Mouse (Mus musculus) stomach, embryonic 16.5 days (tissue): Measurements from ENCODE around the gene Prr23a2. TPM values are rescaled to one million over a fixed set of nuclear protein-coding genes. Genes with fewer than 3 reads are reported as not detected.
"Not testable (repeated sequence)": the region's sequence is repeated elsewhere in the genome, so short reads cannot be mapped to it uniquely, and the experiment has no call there.

Source experiments
- ATAC-seq: fragments of 200-750 bp; cut with Nextera tagmentation; 2 replicates; pipeline ENCODE4 v1.8.0; 2017; ENCODE audit warnings: moderate number of reproducible peaks, moderate TSS enrichment; ENCODE audit not compliant: insufficient read depth, low FRiP score
- H3K27ac ChIP-seq: fragments of 300-500 bp; sonication (generic); 2 replicates; pipeline ENCODE4 v1.5.1; 2014; ENCODE audit warnings: low read length
- H3K27me3 ChIP-seq: fragments of 300-500 bp; sonication (generic); 2 replicates; pipeline ENCODE4 v1.6.1; 2014; ENCODE audit warnings: low read length, control low read depth, mixed read lengths; ENCODE audit not compliant: control insufficient read depth, insufficient read depth
- H3K36me3 ChIP-seq: fragments of 300-500 bp; sonication (generic); 2 replicates; pipeline ENCODE4 v1.6.1; 2014; ENCODE audit warnings: low read length; ENCODE audit not compliant: control insufficient read depth, insufficient read depth
- H3K4me1 ChIP-seq: fragments of 300-500 bp; sonication (generic); 2 replicates; pipeline ENCODE4 v1.6.1; 2014; ENCODE audit warnings: low read length, control low read depth, mixed read lengths; ENCODE audit not compliant: control insufficient read depth, insufficient read depth
- H3K4me2 ChIP-seq: fragments of 300-500 bp; sonication (generic); 2 replicates; pipeline ENCODE4 v1.6.1; 2014; ENCODE audit warnings: low read depth, low read length, mixed read lengths
- H3K4me3 ChIP-seq: fragments of 300-500 bp; sonication (generic); replicated peaks from 2 replicates; pipeline ENCODE4 v1.5.1; 2014; ENCODE audit warnings: mild to moderate bottlenecking, low read length
- H3K9ac ChIP-seq: fragments of 300-500 bp; sonication (generic); 2 replicates; pipeline ENCODE4 v1.6.1; 2014; ENCODE audit warnings: low read length
- H3K9me3 ChIP-seq: fragments of 300-500 bp; sonication (generic); replicated peaks from 2 replicates; pipeline ENCODE4 v1.6.1; 2016; ENCODE audit warnings: low read length, control low read depth; ENCODE audit not compliant: control insufficient read depth
- WGBS: fragments of 180-500 bp; shearing (Covaris S2); extraction: QIAGEN DNeasy Blood & Tissue Kit; methylation state at CpG from one replicate; pipeline ENCODE4 v1.1.7; 2014; 5-methylcytosine and 5-hydroxymethylcytosine counted together
- polyA plus RNA-seq: library from polyadenylated mRNA; unstranded; fragments of >200 nt; fragmentation: Nextera tagmentation; extraction: Ambion mirVana; gene quantifications from 2 replicates; pipeline ENCODE4 v1.2.1, GENCODE M21; 2015

Gene Prr23a2
- not detected in 2 replicates for polyA plus RNA-seq

- H3K27ac ChIP-seq, result no peak within 1 kb of the TSS
- ATAC-seq, result no peak
- H3K4me1 ChIP-seq, result no peaks in the 10 kb centered on the region
- H3K9ac ChIP-seq, result no peak within 1 kb of the TSS
- H3K4me2 ChIP-seq, result no peak within 1 kb of the TSS
- WGBS, result 64% methylated on average over 18 of the region's 18 CpGs
- H3K4me3 ChIP-seq, result no peak within 1 kb of the TSS
- no peaks in the 10 kb centered on the region for H3K36me3 ChIP-seq
- H3K27me3 ChIP-seq, result no peaks in the 10 kb centered on the region
- H3K9me3 ChIP-seq, result no peaks in the 10 kb centered on the region
Observed at GRCm38 (mm10) chr9:98856210-98856609, at the start of gene Prr23a2. Gene Prr23a2, plus strand, starts transcription at chr9:98856494.

- Histone ChIP-seq H3K27me3 (no peaks in the 10 kb centered on the region), H3K9ac (no peak overlapping the region), H3K4me2 (no peak overlapping the region), H3K4me1 (no peaks in the 10 kb centered on the region), H3K4me3 (no peak overlapping the region), H3K36me3 (no peaks in the 10 kb centered on the region), H3K9me3 (no peaks in the 10 kb centered on the region), H3K27ac (no peak overlapping the region)
- no peak for ATAC-seq
- 86% methylated on average over 8 of the region's 8 CpGs for WGBS
Observed at GRCm38 (mm10) chr9:98807631-98808030, 48.7 kb upstream of the Prr23a2 start.

- ATAC-seq, H3K4me3 ChIP-seq, H3K4me1 ChIP-seq, H3K27me3 ChIP-seq, H3K36me3 ChIP-seq, H3K9ac ChIP-seq, H3K27ac ChIP-seq, H3K4me2 ChIP-seq, H3K9me3 ChIP-seq: not testable (repeated sequence)
- 67% methylated on average over 2 of the region's 2 CpGs for WGBS
Observed at GRCm38 (mm10) chr9:98809526-98809925, 46.8 kb upstream of the Prr23a2 start.

GRCm38 (mm10) chr9:98816066-98816465 lies 40.2 kb upstream of the Prr23a2 start:
- Histone ChIP-seq H3K4me1 (no peaks in the 10 kb centered on the region), H3K9ac (no peak overlapping the region), H3K4me2 (no peak overlapping the region), H3K4me3 (no peak overlapping the region), H3K27ac (no peak overlapping the region), H3K36me3 (no peaks in the 10 kb centered on the region), H3K9me3 (no peaks in the 10 kb centered on the region), H3K27me3 (no peaks in the 10 kb centered on the region)
- ATAC-seq, result no peak
- 68% methylated on average over 3 of the region's 3 CpGs for WGBS

- Histone ChIP-seq H3K9me3 (no peaks in the 10 kb centered on the region), H3K4me1 (no peaks in the 10 kb centered on the region), H3K36me3 (no peaks in the 10 kb centered on the region), H3K4me2 (no peak overlapping the region), H3K27ac (no peak overlapping the region), H3K27me3 (no peaks in the 10 kb centered on the region), H3K4me3 (no peak overlapping the region), H3K9ac (no peak overlapping the region)
- ATAC-seq, result no peak
- WGBS, result 82% methylated on average over 7 of the region's 7 CpGs
Observed at GRCm38 (mm10) chr9:98817592-98817991, 38.7 kb upstream of the Prr23a2 start.

GRCm38 (mm10) chr9:98818971-98819370 lies 37.3 kb upstream of the Prr23a2 start:
- Histone ChIP-seq H3K9me3 (no peaks in the 10 kb centered on the region), H3K4me2 (no peak overlapping the region), H3K27me3 (no peaks in the 10 kb centered on the region), H3K36me3 (no peaks in the 10 kb centered on the region), H3K27ac (no peak overlapping the region), H3K4me1 (no peaks in the 10 kb centered on the region), H3K4me3 (no peak overlapping the region), H3K9ac (no peak overlapping the region)
- no peak for ATAC-seq
- 73% methylated on average over 5 of the region's 5 CpGs for WGBS

- no peaks in the 10 kb centered on the region for H3K36me3 ChIP-seq
- no peak overlapping the region for H3K27ac ChIP-seq
- ATAC-seq, result 0 out of 2 replicates have a peak, but pooled peaks have one; percentile 17
- H3K27me3 ChIP-seq, result no peaks in the 10 kb centered on the region
- no peak overlapping the region for H3K9ac ChIP-seq
- H3K4me2 ChIP-seq, result no peak overlapping the region
- WGBS, result 82% methylated on average over 2 of the region's 2 CpGs
- H3K9me3 ChIP-seq, result no peaks in the 10 kb centered on the region
- no peak overlapping the region for H3K4me3 ChIP-seq
- no peaks in the 10 kb centered on the region for H3K4me1 ChIP-seq
Observed at GRCm38 (mm10) chr9:98819481-98819880, 36.8 kb upstream of the Prr23a2 start.

- Histone ChIP-seq H3K4me2 (no peak overlapping the region), H3K4me1 (no peaks in the 10 kb centered on the region), H3K27me3 (no peaks in the 10 kb centered on the region), H3K4me3 (no peak overlapping the region), H3K9ac (no peak overlapping the region), H3K27ac (no peak overlapping the region), H3K36me3 (no peaks in the 10 kb centered on the region), H3K9me3 (no peaks in the 10 kb centered on the region)
- 84% methylated on average over 4 of the region's 4 CpGs for WGBS
- ATAC-seq, result no peak
Observed at GRCm38 (mm10) chr9:98820461-98820860, 35.8 kb upstream of the Prr23a2 start.

- H3K27me3 ChIP-seq, result no peaks in the 10 kb centered on the region
- ATAC-seq, result no peak
- no peaks in the 10 kb centered on the region for H3K9me3 ChIP-seq
- H3K27ac ChIP-seq, result no peak overlapping the region
- no peak overlapping the region for H3K4me2 ChIP-seq
- H3K4me1 ChIP-seq, result no peaks in the 10 kb centered on the region
- H3K36me3 ChIP-seq, result no peaks in the 10 kb centered on the region
- H3K4me3 ChIP-seq, result no peak overlapping the region
- H3K9ac ChIP-seq, result no peak overlapping the region
Observed at GRCm38 (mm10) chr9:98821067-98821466, 35.2 kb upstream of the Prr23a2 start.

- Histone ChIP-seq H3K4me3 (no peak overlapping the region), H3K9ac (no peak overlapping the region), H3K36me3 (no peaks in the 10 kb centered on the region), H3K9me3 (no peaks in the 10 kb centered on the region), H3K4me1 (no peaks in the 10 kb centered on the region), H3K4me2 (no peak overlapping the region), H3K27me3 (no peaks in the 10 kb centered on the region), H3K27ac (no peak overlapping the region)
- ATAC-seq, result no peak
- WGBS, result 87% methylated on average over 7 of the region's 7 CpGs
Observed at GRCm38 (mm10) chr9:98823805-98824204, 32.5 kb upstream of the Prr23a2 start.
